Mouse (Mus musculus) left cerebral cortex, postnatal 14 days (tissue): ENCODE measurements at regions not wholly inside any gene's neighbourhood (a gene's known extent, or its start where the extent isn't known, plus 50 kb on each side); places are given as distances from the start of the nearest gene placed in this dataset.
"Not testable (repeated sequence)": the region's sequence is repeated elsewhere in the genome, so short reads cannot be mapped to it uniquely, and the experiment has no call there.

Experiments
- DNase-seq, 2 experiments: peaks; one replicate each; pipeline ENCODE4 v3.0.0; 2021 to 2022; ENCODE audit warnings: low spot score in 2 of 2, mixed read lengths in 1 of 2
- intact Hi-C: fragments of 180-260 bp; cut with DNase I; formaldehyde crosslinking; loops from one replicate; pipeline ENCODE4 v1.15.1; 2025

GRCm38 (mm10) chr19:8496561-8496960 is 91.7 kb upstream of the Slc22a30 start:
- DNase-seq, intact Hi-C loops: not testable (repeated sequence)

GRCm38 (mm10) chr19:8497526-8497925 is 92.6 kb upstream of the Slc22a30 start:
- DNase-seq, intact Hi-C loops: not testable (repeated sequence)

- intact Hi-C loops, DNase-seq: not testable (repeated sequence)
Observed at GRCm38 (mm10) chr19:8517721-8518120, 73.3 kb upstream of the Slc22a8 start.

GRCm38 (mm10) chr19:8518273-8518672 is 72.8 kb upstream of the Slc22a8 start:
- DNase-seq, result peak; percentile 4 to 27
- intact Hi-C loops, result no loop called here

GRCm38 (mm10) chr19:8518933-8519332 is 72.1 kb upstream of the Slc22a8 start:
- intact Hi-C loops, DNase-seq: not testable (repeated sequence)

- intact Hi-C loops, result no loop called here
- no peak for DNase-seq
Observed at GRCm38 (mm10) chr19:8534597-8534996, 56.5 kb upstream of the Slc22a8 start.

- DNase-seq, result no peak
- intact Hi-C loops, result no loop called here
Observed at GRCm38 (mm10) chr19:8536085-8536484, 55.0 kb upstream of the Slc22a8 start.
